Mouse (Mus musculus): ENCODE results near the gene Galnt17. TPM values are rescaled to one million over a fixed set of nuclear protein-coding genes. Genes with fewer than 3 reads are reported as not detected.

The Galnt17 gene
- polyA plus RNA-seq, 1 experiment from 2014 or later: 2.0 TPM

GRCm38 (mm10) chr5:130979321-130979720 is 329.0 kb downstream of the Galnt17 start:
- Histone ChIP-seq H3K36me3 (ENCODE audit: control insufficient read depth, insufficient read depth, low read length) (no peaks in the 10 kb centered on the region), H3K27ac (ENCODE audit: low read depth, low read length) (no peak overlapping the region), H3K27me3 (ENCODE audit: control insufficient read depth, insufficient read depth, low read length) (no peaks in the 10 kb centered on the region), H3K4me1 (replicated peaks; ENCODE audit: control insufficient read depth, insufficient read depth, low read length) (no peaks in the 10 kb centered on the region), H3K9ac (ENCODE audit: low read depth, low read length) (no peak overlapping the region), H3K4me3 (ENCODE audit: low read depth, low read length) (no peak overlapping the region), H3K4me2 (replicated peaks; ENCODE audit: low read depth, low read length) (no peak overlapping the region), H3K9me3 (ENCODE audit: control insufficient read depth, low read length) (no peaks in the 10 kb centered on the region)
- ATAC-seq (ENCODE audit: low FRiP score) (no peak), DNase-seq (ENCODE audit: low spot score) (no peak)
- WGBS: 87% methylated on average over 8 of the region's 8 CpGs

- no peaks in the 10 kb centered on the region for H3K27me3 ChIP-seq (ENCODE audit: control insufficient read depth, insufficient read depth, low read length)
- no peak overlapping the region for H3K27ac ChIP-seq (ENCODE audit: low read depth, low read length)
- no peak overlapping the region for H3K4me2 ChIP-seq (replicated peaks; ENCODE audit: low read depth, low read length)
- no peaks in the 10 kb centered on the region for H3K9me3 ChIP-seq (ENCODE audit: control insufficient read depth, low read length)
- no peak overlapping the region for H3K4me3 ChIP-seq (ENCODE audit: low read depth, low read length)
- WGBS: 72% methylated on average over 2 of the region's 2 CpGs
- H3K4me1 ChIP-seq (replicated peaks; ENCODE audit: control insufficient read depth, insufficient read depth, low read length): no peaks in the 10 kb centered on the region
- no peak overlapping the region for H3K9ac ChIP-seq (ENCODE audit: low read depth, low read length)
- H3K36me3 ChIP-seq (ENCODE audit: control insufficient read depth, insufficient read depth, low read length): no peaks in the 10 kb centered on the region
- DNase-seq (ENCODE audit: low spot score) (no peak), ATAC-seq (ENCODE audit: low FRiP score) (no peak)
Measured at GRCm38 (mm10) chr5:130978871-130979270, 329.4 kb downstream of the Galnt17 start.

GRCm38 (mm10) chr5:130977999-130978398 is 330.3 kb downstream of the Galnt17 start:
- no peak overlapping the region for H3K4me2 ChIP-seq (replicated peaks; ENCODE audit: low read depth, low read length)
- no peak overlapping the region for H3K4me3 ChIP-seq (ENCODE audit: low read depth, low read length)
- no peaks in the 10 kb centered on the region for H3K27me3 ChIP-seq (ENCODE audit: control insufficient read depth, insufficient read depth, low read length)

GRCm38 (mm10) chr5:130952361-130952760 is 355.9 kb downstream of the Galnt17 start:
- ATAC-seq (ENCODE audit: low FRiP score): no peak
- DNase-seq (ENCODE audit: low spot score): no peak
- WGBS: 87% methylated on average over 7 of the region's 7 CpGs

More at GRCm38 (mm10) chr5:130977999-130978398, 330.3 kb downstream of the Galnt17 start:
- Histone ChIP-seq H3K9me3 (ENCODE audit: control insufficient read depth, low read length) (no peaks in the 10 kb centered on the region), H3K36me3 (ENCODE audit: control insufficient read depth, insufficient read depth, low read length) (no peaks in the 10 kb centered on the region), H3K4me1 (replicated peaks; ENCODE audit: control insufficient read depth, insufficient read depth, low read length) (no peaks in the 10 kb centered on the region), H3K9ac (ENCODE audit: low read depth, low read length) (no peak overlapping the region), H3K27ac (ENCODE audit: low read depth, low read length) (no peak overlapping the region)
- ATAC-seq (ENCODE audit: low FRiP score) (no peak), DNase-seq (ENCODE audit: low spot score) (no peak)
- WGBS: 93% methylated on average over 3 of the region's 3 CpGs

DNA sequence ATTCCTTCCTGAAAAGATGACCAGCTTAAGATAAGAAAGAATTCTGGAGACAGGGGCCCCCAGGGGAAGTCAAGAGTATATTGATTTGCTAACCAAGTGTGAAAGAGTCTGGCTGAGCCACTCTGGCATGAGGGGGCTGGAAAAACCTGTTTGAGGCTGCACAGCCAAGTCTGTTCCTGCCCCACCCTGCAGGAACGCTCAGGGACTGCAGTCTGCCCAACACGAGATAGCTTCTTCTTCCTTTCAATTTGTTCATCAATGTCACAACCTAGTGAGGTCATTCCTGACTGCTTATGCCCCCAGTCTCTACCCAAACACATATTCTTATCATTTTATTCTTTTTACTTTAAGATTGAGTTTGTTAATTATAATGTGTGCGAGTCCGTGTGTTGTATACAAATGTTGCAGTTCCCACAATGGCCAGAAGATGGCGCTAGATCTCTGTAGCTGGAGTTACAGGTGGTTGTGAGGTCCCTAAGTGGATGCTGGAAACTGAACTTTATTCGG is 357.4 kb downstream of the Galnt17 start:
- Histone ChIP-seq H3K27ac (ENCODE audit: low read depth, low read length) (no peak overlapping the region), H3K27me3 (ENCODE audit: control insufficient read depth, insufficient read depth, low read length) (no peaks in the 10 kb centered on the region), H3K4me1 (replicated peaks; ENCODE audit: control insufficient read depth, insufficient read depth, low read length) (no peaks in the 10 kb centered on the region), H3K4me2 (replicated peaks; ENCODE audit: low read depth, low read length) (no peak overlapping the region), H3K9ac (ENCODE audit: low read depth, low read length) (no peak overlapping the region), H3K4me3 (ENCODE audit: low read depth, low read length) (no peak overlapping the region), H3K36me3 (ENCODE audit: control insufficient read depth, insufficient read depth, low read length) (no peaks in the 10 kb centered on the region), H3K9me3 (ENCODE audit: control insufficient read depth, low read length) (no peaks in the 10 kb centered on the region)
- WGBS: 46% methylated on average over 6 of the region's 6 CpGs
- ATAC-seq (ENCODE audit: low FRiP score) (no peak), DNase-seq (ENCODE audit: low spot score) (peak; percentile 26)

More at GRCm38 (mm10) chr5:130952361-130952760, 355.9 kb downstream of the Galnt17 start:
- Histone ChIP-seq H3K9me3 (ENCODE audit: control insufficient read depth, low read length) (no peaks in the 10 kb centered on the region), H3K27ac (ENCODE audit: low read depth, low read length) (no peak overlapping the region), H3K9ac (ENCODE audit: low read depth, low read length) (no peak overlapping the region), H3K36me3 (ENCODE audit: control insufficient read depth, insufficient read depth, low read length) (no peaks in the 10 kb centered on the region), H3K4me3 (ENCODE audit: low read depth, low read length) (no peak overlapping the region), H3K4me1 (replicated peaks; ENCODE audit: control insufficient read depth, insufficient read depth, low read length) (no peaks in the 10 kb centered on the region), H3K27me3 (ENCODE audit: control insufficient read depth, insufficient read depth, low read length) (no peaks in the 10 kb centered on the region), H3K4me2 (replicated peaks; ENCODE audit: low read depth, low read length) (no peak overlapping the region)

DNA sequence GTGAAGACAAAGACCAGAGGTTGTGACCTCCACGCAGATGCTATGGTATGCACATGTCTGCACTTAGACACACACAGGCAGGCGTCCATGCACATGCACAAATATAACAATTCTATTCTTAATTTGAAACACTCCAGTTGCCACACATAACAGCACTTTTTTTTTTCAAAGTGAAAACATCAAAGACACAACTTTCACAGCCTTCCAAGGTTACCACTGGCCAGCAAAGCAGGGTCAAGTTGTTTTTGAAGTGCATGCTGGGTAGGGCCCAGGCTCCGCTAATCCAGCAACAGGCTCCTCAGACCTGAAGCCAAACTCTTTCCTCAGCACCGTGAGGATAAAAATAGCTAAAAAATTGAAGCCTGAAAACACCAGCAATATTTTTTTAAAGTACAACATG is 357.9 kb downstream of the Galnt17 start:
- Histone ChIP-seq H3K36me3 (ENCODE audit: control insufficient read depth, insufficient read depth, low read length) (no peaks in the 10 kb centered on the region), H3K27me3 (ENCODE audit: control insufficient read depth, insufficient read depth, low read length) (no peaks in the 10 kb centered on the region), H3K27ac (ENCODE audit: low read depth, low read length) (no peak overlapping the region), H3K4me1 (replicated peaks; ENCODE audit: control insufficient read depth, insufficient read depth, low read length) (no peaks in the 10 kb centered on the region), H3K4me3 (ENCODE audit: low read depth, low read length) (no peak overlapping the region), H3K9me3 (ENCODE audit: control insufficient read depth, low read length) (no peaks in the 10 kb centered on the region), H3K4me2 (replicated peaks; ENCODE audit: low read depth, low read length) (no peak overlapping the region), H3K9ac (ENCODE audit: low read depth, low read length) (no peak overlapping the region)
- DNase-seq (ENCODE audit: low spot score) (no peak), ATAC-seq (ENCODE audit: low FRiP score) (no peak)
- WGBS: 27% methylated on average over 4 of the region's 4 CpGs

GRCm38 (mm10) chr5:130949710-130950109 is 358.6 kb downstream of the Galnt17 start:
- ATAC-seq (ENCODE audit: low FRiP score) (no peak), DNase-seq (ENCODE audit: low spot score) (no peak)
- Histone ChIP-seq H3K36me3 (ENCODE audit: control insufficient read depth, insufficient read depth, low read length) (no peaks in the 10 kb centered on the region), H3K4me3 (ENCODE audit: low read depth, low read length) (no peak overlapping the region), H3K4me1 (replicated peaks; ENCODE audit: control insufficient read depth, insufficient read depth, low read length) (no peaks in the 10 kb centered on the region), H3K9me3 (ENCODE audit: control insufficient read depth, low read length) (no peaks in the 10 kb centered on the region), H3K27me3 (ENCODE audit: control insufficient read depth, insufficient read depth, low read length) (no peaks in the 10 kb centered on the region), H3K4me2 (replicated peaks; ENCODE audit: low read depth, low read length) (no peak overlapping the region), H3K27ac (ENCODE audit: low read depth, low read length) (no peak overlapping the region), H3K9ac (ENCODE audit: low read depth, low read length) (no peak overlapping the region)
- 66% methylated on average over 1 of the region's 1 CpGs for WGBS

DNA sequence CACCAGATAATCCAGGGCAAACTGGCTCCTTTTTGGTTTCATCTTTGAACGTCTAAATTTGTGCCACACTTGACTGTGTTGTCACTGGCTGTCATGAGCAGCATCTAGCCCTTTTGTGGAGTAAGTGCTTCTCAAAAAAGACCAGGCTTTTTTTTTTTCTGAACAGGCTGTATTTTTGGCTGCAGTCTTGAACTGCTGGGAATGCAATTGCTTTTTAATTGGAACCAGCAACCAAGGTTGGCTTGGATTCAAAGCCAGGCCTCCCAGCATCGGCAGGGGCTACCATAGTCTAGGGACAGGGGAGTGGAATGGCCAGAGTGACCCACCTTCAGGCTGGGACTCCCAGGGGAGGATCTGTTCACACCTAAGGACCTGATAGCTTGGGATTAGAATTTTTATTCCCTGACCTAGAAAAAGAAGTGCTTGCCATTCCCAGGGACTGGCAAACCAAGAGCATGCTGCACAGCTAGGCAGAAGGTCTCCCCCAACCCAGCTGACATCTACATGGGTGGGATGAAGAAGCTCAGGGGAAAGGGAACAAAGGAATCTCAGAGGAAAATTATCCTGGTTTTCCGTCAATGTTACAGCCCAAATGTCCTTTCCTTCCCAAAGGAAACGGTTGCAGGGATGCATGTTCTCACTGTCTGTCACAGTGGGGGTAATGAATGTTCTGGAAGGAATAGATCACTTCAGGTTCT is 369.2 kb downstream of the Galnt17 start:
- Histone ChIP-seq H3K27ac (ENCODE audit: low read depth, low read length) (peak overlapping the region; percentile 48; the same call in 1 of the 2 replicates), H3K4me1 (replicated peaks; ENCODE audit: control insufficient read depth, insufficient read depth, low read length) (peaks cover 3% of the 10 kb centered on the region), H3K27me3 (ENCODE audit: control insufficient read depth, insufficient read depth, low read length) (no peaks in the 10 kb centered on the region), H3K4me2 (replicated peaks; ENCODE audit: low read depth, low read length) (no peak overlapping the region), H3K9me3 (ENCODE audit: control insufficient read depth, low read length) (no peaks in the 10 kb centered on the region), H3K4me3 (ENCODE audit: low read depth, low read length) (no peak overlapping the region), H3K36me3 (ENCODE audit: control insufficient read depth, insufficient read depth, low read length) (no peaks in the 10 kb centered on the region), H3K9ac (ENCODE audit: low read depth, low read length) (no peak overlapping the region)
- 16% methylated on average over 4 of the region's 4 CpGs for WGBS
- DNase-seq (ENCODE audit: low spot score) (peak; percentile 29), ATAC-seq (ENCODE audit: low FRiP score) (0 out of 2 replicates have a peak, but pooled peaks have one; percentile 34)

- H3K9me3 ChIP-seq (ENCODE audit: control insufficient read depth, low read length): no peaks in the 10 kb centered on the region
- ATAC-seq (ENCODE audit: low FRiP score): peak; percentile 92
- H3K4me1 ChIP-seq (replicated peaks; ENCODE audit: control insufficient read depth, insufficient read depth, low read length): peaks cover 3% of the 10 kb centered on the region
- H3K4me2 ChIP-seq (replicated peaks; ENCODE audit: low read depth, low read length): no peak overlapping the region
- H3K36me3 ChIP-seq (ENCODE audit: control insufficient read depth, insufficient read depth, low read length): no peaks in the 10 kb centered on the region
- WGBS: under 1% methylated on average over 7 of the region's 7 CpGs
- no peak overlapping the region for H3K4me3 ChIP-seq (ENCODE audit: low read depth, low read length)
- peak overlapping the region; percentile 53 for H3K27ac ChIP-seq (ENCODE audit: low read depth, low read length)
- no peaks in the 10 kb centered on the region for H3K27me3 ChIP-seq (ENCODE audit: control insufficient read depth, insufficient read depth, low read length)
- H3K9ac ChIP-seq (ENCODE audit: low read depth, low read length): no peak overlapping the region
- DNase-seq (ENCODE audit: low spot score): peak; percentile 78
Measured at GRCm38 (mm10) chr5:130938274-130938741, 370.0 kb downstream of the Galnt17 start.
